ENCODE assay signal across 14 mouse cellular contexts in the genomic region with DNA sequence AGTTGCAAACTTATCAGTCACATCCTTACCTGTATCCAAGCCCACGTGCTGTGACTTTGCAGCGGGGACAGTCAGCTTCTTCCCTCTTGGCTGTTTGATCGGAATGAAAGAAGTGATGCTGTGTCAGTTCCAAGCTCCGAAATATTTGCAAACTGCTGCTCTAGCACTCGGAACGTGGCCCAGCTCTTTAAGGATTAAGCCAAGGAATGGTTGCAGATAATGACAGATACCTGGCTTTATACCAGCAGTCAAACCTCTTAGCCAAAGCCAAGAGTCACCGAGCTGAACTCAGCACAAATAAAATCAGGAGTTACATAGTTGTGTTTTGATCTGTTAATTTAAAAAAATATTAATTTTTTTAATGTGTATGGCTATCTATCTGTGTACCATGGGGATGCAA. TPM values are rescaled to one million over a fixed set of nuclear protein-coding genes. Genes with fewer than 3 reads are reported as not detected.
A peak's percentile ranks its signal among the peaks of the same experiment; 100 is the strongest.
DNase-seq lines count a peak whose midpoint lies in the region; ATAC-seq and TF ChIP-seq lines count a peak whose summit lies in the region.
"Had no signal": no experiment of that assay in that cellular context is flagged by ENCODE, and none has a peak within 500 bp of the region (broad histone marks: within the 10 kb centered on the region; RNA-seq: fewer than 3 reads in every experiment).

No protein-coding gene starts in this region.

- H3K27me3 ChIP-seq in lung, embryonic 14.5 days (ENCODE audit: insufficient read depth, low read length) = no peaks in the 10 kb centered on the region
- no peaks in the 10 kb centered on the region for H3K27me3 ChIP-seq in lung, postnatal 0 days (replicated peaks; ENCODE audit: insufficient read depth, low read length)
- H3K27me3 ChIP-seq: intestine, embryonic 15.5 days had no signal

- 63% methylated on average over 7 of the region's 7 CpGs for whole genome bisulfite sequencing in lung, embryonic 14.5 days
- WGBS in lung, postnatal 0 days = 71% methylated on average over 7 of the region's 7 CpGs

- no peak overlapping the region for H3K27ac ChIP-seq in lung, embryonic 14.5 days (ENCODE audit: low read depth)
- no peak overlapping the region for H3K27ac ChIP-seq in lung, postnatal 0 days (ENCODE audit: low read length)
- H3K27ac ChIP-seq: forebrain, embryonic 10.5 days; hindbrain, embryonic 10.5 days; intestine, embryonic 15.5 days had no signal

- H3K4me3 ChIP-seq in lung, embryonic 14.5 days (ENCODE audit: low read depth, low read length) = no peak overlapping the region
- no peak overlapping the region for H3K4me3 ChIP-seq in lung, postnatal 0 days (ENCODE audit: low read depth, low read length)
- H3K4me3 ChIP-seq: forebrain, embryonic 10.5 days; hindbrain, embryonic 10.5 days; intestine, embryonic 15.5 days had no signal

- H3K36me3 ChIP-seq in lung, embryonic 14.5 days (ENCODE audit: insufficient read depth) = no peaks in the 10 kb centered on the region
- no peaks in the 10 kb centered on the region for H3K36me3 ChIP-seq in lung, postnatal 0 days (ENCODE audit: insufficient read depth, low read length)
- H3K36me3 ChIP-seq: intestine, embryonic 15.5 days had no signal

- TF ChIP-seq EP300 in lung, postnatal 0 days (IDR thresholded peaks at IDR 0.05) = no peak

- H3K4me2 ChIP-seq in lung, embryonic 14.5 days = no peak overlapping the region
- H3K4me2 ChIP-seq in lung, postnatal 0 days (replicated peaks; ENCODE audit: low read depth, low read length) = no peak overlapping the region
- H3K4me2 ChIP-seq: intestine, embryonic 15.5 days had no signal

- no peaks in the 10 kb centered on the region for H3K9me3 ChIP-seq in lung, embryonic 14.5 days (ENCODE audit: low read depth, low read length)
- H3K9me3 ChIP-seq in lung, postnatal 0 days (ENCODE audit: low read length) = no peaks in the 10 kb centered on the region
- H3K9me3 ChIP-seq: forebrain, embryonic 10.5 days; hindbrain, embryonic 10.5 days; intestine, embryonic 15.5 days had no signal

- no peaks in the 10 kb centered on the region for H3K4me1 ChIP-seq in lung, embryonic 14.5 days (ENCODE audit: insufficient read depth)
- H3K4me1 ChIP-seq in lung, postnatal 0 days (ENCODE audit: insufficient read depth, low read depth, low read length) = no peaks in the 10 kb centered on the region
- H3K4me1 ChIP-seq: forebrain, embryonic 10.5 days; hindbrain, embryonic 10.5 days; intestine, embryonic 15.5 days had no signal

- intact Hi-C loops in gastrocnemius, postnatal 36 days (cut with DNase I) = no loop called here

- ATAC-seq in lung, embryonic 14.5 days (ENCODE audit: insufficient read depth) = no peak
- ATAC-seq in lung, postnatal 0 days = no peak
- ATAC-seq: CD4-positive, CD25-positive, alpha-beta regulatory T cell, adult 4 months; intestine, embryonic 15.5 days had no signal

- no peak overlapping the region for H3K9ac ChIP-seq in lung, embryonic 14.5 days
- H3K9ac ChIP-seq in lung, postnatal 0 days (replicated peaks; ENCODE audit: low read depth) = no peak overlapping the region
- H3K9ac ChIP-seq: intestine, embryonic 15.5 days had no signal

- peak; percentile 9 for DNase-seq in gastrocnemius, adult 18-20 months (ENCODE audit: low spot score)
- no peak for DNase-seq in gastrocnemius, postnatal 36 days
- DNase-seq in lung, embryonic 14.5 days = peak; percentile 53
- no peak for DNase-seq in lung, postnatal 0 days (ENCODE audit: low spot score)
- DNase-seq in fibroblast of lung, adult 2 months (ENCODE audit: low read depth) = peak; percentile 45
- DNase-seq in lung, postnatal 36 days = peak; percentile 52
- DNase-seq in embryo, embryonic 10 days (ENCODE audit: low spot score) = no peak
- DNase-seq: cerebellum, adult 9-11 months had no signal

- TF ChIP-seq CTCF in lung, embryonic 14.5 days (IDR thresholded peaks at IDR 0.05; ENCODE audit: low read depth) = no peak
- no peak for TF ChIP-seq CTCF in lung, postnatal 0 days (IDR thresholded peaks at IDR 0.05)

RNA-seq across cellular contexts. Expression of a gene that starts 7.0 kb away (rescaled TPM):
- total RNA-seq in gastrocnemius, adult 18-20 months (2021) = 100 to 1,000 TPM; 116 to 119 TPM
- 100 to 1,000 TPM; 105 to 107 TPM for total RNA-seq in gastrocnemius, postnatal 36 days (2021)
- polyA plus RNA-seq in lung, embryonic 14.5 days (2014; fragmentation: Nextera tagmentation; extraction: Ambion mirVana) = 126 and 136 TPM in 2 replicates
- 70.6 and 78.0 TPM in 2 replicates for polyA plus RNA-seq in lung, postnatal 0 days (2015; fragmentation: Nextera tagmentation; extraction: Ambion mirVana)

RNA-seq across cellular contexts. Expression of a gene that starts 32.8 kb away (rescaled TPM):
- total RNA-seq in gastrocnemius, adult 18-20 months (2021) = 10 to 100 TPM; 32.5 to 40.9 TPM
- total RNA-seq in gastrocnemius, postnatal 36 days (2021) = 10 to 100 TPM; 29.1 to 30.6 TPM
- 75.5 and 78.1 TPM in 2 replicates for polyA plus RNA-seq in lung, embryonic 14.5 days (2014; fragmentation: Nextera tagmentation; extraction: Ambion mirVana)
- polyA plus RNA-seq in lung, postnatal 0 days (2015; fragmentation: Nextera tagmentation; extraction: Ambion mirVana) = 35.6 and 36.1 TPM in 2 replicates

RNA-seq across cellular contexts. Expression of a gene that starts 44.6 kb away (rescaled TPM):
- not detected for total RNA-seq in gastrocnemius, adult 18-20 months (2021)
- not detected for total RNA-seq in gastrocnemius, postnatal 36 days (2021)
- not detected in 2 replicates for polyA plus RNA-seq in lung, embryonic 14.5 days (2014; fragmentation: Nextera tagmentation; extraction: Ambion mirVana)
- 1.2 and 1.4 TPM in 2 replicates for polyA plus RNA-seq in lung, postnatal 0 days (2015; fragmentation: Nextera tagmentation; extraction: Ambion mirVana)
- total RNA-seq: gastrocnemius, adult 8-10 months had no signal
- polyA plus RNA-seq: CD4-positive, CD25-positive, alpha-beta regulatory T cell, adult 4 months; forebrain, embryonic 10.5 days; intestine, embryonic 15.5 days; large intestine, adult 2 months had no signal

Comparison
In these comparisons a context has a peak if more than half of its experiments do, and no peak if none do; other contexts are left out.
1. DNase-seq: peak in gastrocnemius, adult 18-20 months (single experiment), lung, embryonic 14.5 days (single experiment), fibroblast of lung, adult 2 months (single experiment) and lung, postnatal 36 days (single experiment); none in gastrocnemius, postnatal 36 days (0 of 2), lung, postnatal 0 days (single experiment) and embryo, embryonic 10 days (single experiment).